Mouse (Mus musculus) C2C12 (cell line): ENCODE results near the gene Znhit3. TPM values are rescaled to one million over a fixed set of nuclear protein-coding genes. Genes with fewer than 3 reads are reported as not detected.

ENCODE experiments used
- H3K27me3 ChIP-seq: one replicate; pipeline ENCODE4 v1.6.1; 2011; ENCODE audit not compliant: control insufficient read depth, insufficient read depth, insufficient read length
- H3K36me3 ChIP-seq: one replicate; pipeline ENCODE4 v1.6.1; 2011; ENCODE audit not compliant: control insufficient read depth, insufficient read depth
- H3K4me3 ChIP-seq: one replicate; pipeline ENCODE4 v1.5.1; 2011; ENCODE audit warnings: mild to moderate bottlenecking, control low read depth; ENCODE audit not compliant: poor library complexity, insufficient read depth, severe bottlenecking
- H3K79me2 ChIP-seq: one replicate; pipeline ENCODE4 v1.6.1; 2011; ENCODE audit not compliant: control insufficient read depth, insufficient read depth
- H3K79me3 ChIP-seq: one replicate; pipeline ENCODE4 v1.6.1; 2011; ENCODE audit warnings: low read depth, control low read depth
- H3ac ChIP-seq: one replicate; pipeline ENCODE3; 2011; ENCODE audit warnings: low read depth; ENCODE audit not compliant: control insufficient read depth, insufficient read length
- CEBPB ChIP-seq: IDR thresholded peaks from one replicate; pipeline ENCODE4 v1.6.1; 2011; ENCODE audit warnings: low read depth, mild to moderate bottlenecking, control low read depth, moderate library complexity
- CTCF ChIP-seq: IDR thresholded peaks from one replicate; pipeline ENCODE4 v1.5.1; 2011; ENCODE audit not compliant: control insufficient read depth, insufficient read depth, insufficient read length
- FOSL1 ChIP-seq: IDR thresholded peaks from one replicate; pipeline ENCODE4 v1.8.0; 2011; ENCODE audit warnings: mild to moderate bottlenecking, low read length; ENCODE audit not compliant: poor library complexity, insufficient read depth, severe bottlenecking
- MAX ChIP-seq: IDR thresholded peaks from one replicate; pipeline ENCODE4 v1.6.1; 2011; ENCODE audit warnings: mild to moderate bottlenecking, control low read depth
- MYOD1 ChIP-seq: IDR thresholded peaks from one replicate; pipeline ENCODE4 v1.6.1; 2011; ENCODE audit warnings: low read depth; ENCODE audit not compliant: control insufficient read depth, insufficient read length
- MYOG ChIP-seq: IDR thresholded peaks from one replicate; pipeline ENCODE4 v1.6.1; 2011; ENCODE audit not compliant: control insufficient read depth, insufficient read length; ENCODE audit errors: extremely low read depth
- USF1 ChIP-seq: IDR thresholded peaks from one replicate; pipeline ENCODE4 v1.6.1; 2011; ENCODE audit warnings: low read depth, mild to moderate bottlenecking, control low read depth, moderate library complexity
- polyA plus RNA-seq: library from polyadenylated mRNA; unstranded; fragments of >200 nt; fragmentation: generic; extraction: Trizol; gene quantifications from one replicate; pipeline ENCODE4 v1.2.1, GENCODE M21; 2012; ENCODE audit warnings: missing spikeins

Znhit3 gene
- polyA plus RNA-seq, 1 experiment, result 39.2 TPM

DNA sequence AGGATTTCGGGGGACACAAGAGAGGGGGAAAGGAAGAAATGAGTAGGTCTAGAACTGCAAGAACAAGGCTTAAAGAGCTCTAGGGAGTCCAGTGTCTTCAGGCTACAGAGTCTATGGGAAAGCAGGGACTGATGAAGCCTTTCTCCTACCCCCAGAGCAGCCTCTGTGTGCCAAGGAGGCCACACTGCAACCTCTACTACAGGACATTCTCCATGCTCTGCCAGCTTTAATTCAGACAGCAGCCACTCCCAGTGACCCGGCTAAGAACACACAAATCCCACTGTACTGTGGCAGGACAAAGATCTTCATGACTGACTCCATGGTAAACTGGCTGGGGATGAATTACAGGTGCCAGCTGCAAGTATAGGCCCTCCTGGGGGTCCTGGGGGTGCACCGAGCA is 9.1 kb downstream of the Znhit3 start:
- H3K79me3 ChIP-seq, result no peaks in the 10 kb centered on the region
- H3K27me3 ChIP-seq, result no peaks in the 10 kb centered on the region
- peaks cover 90% of the 10 kb centered on the region for H3K36me3 ChIP-seq
- no peaks in the 10 kb centered on the region for H3K79me2 ChIP-seq
- H3K4me3 ChIP-seq, result no peak overlapping the region
- TF ChIP-seq MAX, result no peak
- no peak for TF ChIP-seq USF1
- H3ac ChIP-seq, result no peak overlapping the region

DNA sequence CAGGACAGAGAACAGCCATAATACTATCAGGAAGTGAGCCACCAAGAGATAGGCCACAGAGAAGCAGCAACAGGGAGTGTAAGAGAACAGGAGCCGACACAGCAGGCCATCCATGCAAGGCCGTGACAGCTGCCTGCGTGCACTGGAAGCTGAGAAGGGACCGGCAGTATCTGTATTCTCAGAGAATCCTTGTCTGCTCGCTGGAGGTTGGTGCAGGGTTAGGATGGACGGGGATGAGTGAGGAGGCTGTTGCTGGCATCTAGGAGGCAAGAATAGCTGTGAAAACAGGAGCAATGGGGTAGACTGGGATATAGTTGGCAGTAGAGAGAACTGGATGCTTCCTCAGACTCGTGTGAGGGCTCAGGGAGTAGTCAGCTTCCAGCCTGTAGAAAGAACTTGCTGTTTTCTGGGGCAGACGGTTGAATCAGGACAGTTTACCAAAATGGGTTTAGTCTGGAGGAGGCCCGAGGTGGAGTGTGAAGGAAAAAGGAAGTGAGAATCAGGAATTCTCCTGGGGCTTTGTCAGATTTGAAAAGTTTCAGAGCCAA is 11.5 kb downstream of the Znhit3 start:
- no peak overlapping the region for H3ac ChIP-seq
- no peaks in the 10 kb centered on the region for H3K27me3 ChIP-seq
- H3K4me3 ChIP-seq, result no peak overlapping the region
- TF ChIP-seq MAX, result no peak
- no peak for TF ChIP-seq USF1
- no peak for TF ChIP-seq MYOG
- TF ChIP-seq CTCF, result no peak
- TF ChIP-seq FOSL1, result no peak
- no peak for TF ChIP-seq MYOD1
- no peak for TF ChIP-seq CEBPB
- H3K79me3 ChIP-seq, result no peaks in the 10 kb centered on the region
- no peaks in the 10 kb centered on the region for H3K79me2 ChIP-seq
- H3K36me3 ChIP-seq, result peaks cover 91% of the 10 kb centered on the region

DNA sequence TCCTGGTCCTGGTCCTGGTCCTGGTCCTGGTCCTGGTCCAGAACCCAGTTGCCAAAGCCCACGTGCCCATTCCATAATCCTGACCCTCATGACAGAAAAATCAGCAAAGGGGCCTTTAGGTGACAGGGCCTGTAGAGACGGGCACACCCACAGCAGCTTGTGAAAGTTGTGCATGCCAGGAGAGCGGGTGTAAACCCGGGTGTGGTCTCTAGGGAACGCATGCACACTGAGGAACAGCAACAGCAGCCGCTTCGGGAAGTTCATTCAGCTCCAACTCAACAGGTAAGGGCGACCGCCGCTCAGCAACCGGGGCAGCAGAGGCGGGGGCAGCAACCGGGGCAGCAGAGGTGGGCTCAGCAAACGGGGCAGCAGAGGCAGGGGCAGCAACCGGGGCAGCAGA is 23.1 kb downstream of the Znhit3 start:
- peaks cover 87% of the 10 kb centered on the region for H3K36me3 ChIP-seq
- no peaks in the 10 kb centered on the region for H3K79me2 ChIP-seq
- H3ac ChIP-seq, result no peak overlapping the region
- no peak overlapping the region for H3K4me3 ChIP-seq
- H3K79me3 ChIP-seq, result no peaks in the 10 kb centered on the region
- H3K27me3 ChIP-seq, result no peaks in the 10 kb centered on the region
- TF ChIP-seq MYOG (no peak), CTCF (no peak), MYOD1 (no peak), CEBPB (no peak), USF1 (no peak), FOSL1 (no peak), MAX (no peak)

DNA sequence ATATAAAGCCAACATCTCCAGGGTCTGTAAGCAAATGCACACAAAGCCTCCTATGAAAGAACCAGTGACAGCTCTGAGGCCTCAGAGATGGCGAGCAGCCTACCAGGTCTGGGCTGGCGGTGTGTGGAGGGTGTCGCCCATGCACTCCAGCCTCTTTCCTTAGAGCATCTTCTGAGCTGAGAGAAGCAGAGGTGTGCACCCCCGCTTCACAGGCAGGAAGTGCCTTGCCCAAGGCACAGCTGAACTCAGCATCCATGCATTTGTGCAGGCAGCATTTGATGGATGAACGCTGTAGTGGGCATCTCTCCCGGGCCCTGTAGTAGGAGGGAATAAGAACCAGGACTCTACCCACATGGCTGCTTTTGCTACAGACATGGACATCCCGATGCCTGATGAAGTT is 24.5 kb downstream of the Znhit3 start:
- Histone ChIP-seq H3K4me3 (no peak overlapping the region), H3K79me3 (no peaks in the 10 kb centered on the region), H3K79me2 (no peaks in the 10 kb centered on the region), H3K36me3 (peaks cover 83% of the 10 kb centered on the region), H3ac (no peak overlapping the region), H3K27me3 (no peaks in the 10 kb centered on the region)
- TF ChIP-seq FOSL1 (no peak), USF1 (no peak), MYOD1 (no peak), MYOG (no peak), MAX (no peak), CTCF (no peak), CEBPB (no peak)

GRCm38 (mm10) chr11:84889492-84889891 is 26.7 kb downstream of the Znhit3 start:
- no peaks in the 10 kb centered on the region for H3K27me3 ChIP-seq
- H3K36me3 ChIP-seq, result peaks cover 86% of the 10 kb centered on the region
- TF ChIP-seq MYOG, result no peak
- no peak for TF ChIP-seq MYOD1
- TF ChIP-seq FOSL1, result no peak
- no peak for TF ChIP-seq USF1

GRCm38 (mm10) chr11:84888025-84888424 is 28.1 kb downstream of the Znhit3 start:
- Histone ChIP-seq H3K79me3 (no peaks in the 10 kb centered on the region), H3K27me3 (no peaks in the 10 kb centered on the region), H3ac (no peak overlapping the region), H3K36me3 (peaks cover 90% of the 10 kb centered on the region), H3K79me2 (peaks cover under 1% of the 10 kb centered on the region), H3K4me3 (no peak overlapping the region)
- TF ChIP-seq MAX (no peak), USF1 (no peak), MYOD1 (no peak), FOSL1 (no peak), CEBPB (no peak), MYOG (no peak), CTCF (no peak)

More at GRCm38 (mm10) chr11:84889492-84889891, 26.7 kb downstream of the Znhit3 start:
- Histone ChIP-seq H3K4me3 (no peak overlapping the region), H3K79me2 (no peaks in the 10 kb centered on the region), H3ac (no peak overlapping the region), H3K79me3 (no peaks in the 10 kb centered on the region)
